Mouse (Mus musculus) midbrain, embryonic 12.5 days (tissue): Measurements from ENCODE around the gene Rhox1. TPM values are rescaled to one million over a fixed set of nuclear protein-coding genes. Genes with fewer than 3 reads are reported as not detected.
"Not testable (repeated sequence)": the region's sequence is repeated elsewhere in the genome, so short reads cannot be mapped to it uniquely, and the experiment has no call there.

ENCODE experiments used
- ATAC-seq: fragments of 200-750 bp; cut with Nextera tagmentation; 2 replicates; pipeline ENCODE4 v1.8.0; 2017; ENCODE audit warnings: low read depth, moderate TSS enrichment, moderate library complexity; ENCODE audit not compliant: low FRiP score
- H3K27ac ChIP-seq: fragments of 300-500 bp; sonication (generic); replicated peaks from 2 replicates; pipeline ENCODE4 v1.5.1; 2016; ENCODE audit warnings: mild to moderate bottlenecking
- H3K27me3 ChIP-seq: fragments of 300-500 bp; sonication (generic); 2 replicates; pipeline ENCODE4 v1.6.1; 2016; ENCODE audit warnings: mild to moderate bottlenecking
- H3K36me3 ChIP-seq: fragments of 300-500 bp; sonication (generic); 2 replicates; pipeline ENCODE4 v1.6.1; 2016
- H3K4me1 ChIP-seq: fragments of 300-500 bp; sonication (generic); 2 replicates; pipeline ENCODE4 v1.6.1; 2016
- H3K4me2 ChIP-seq: fragments of 300-500 bp; sonication (generic); replicated peaks from 2 replicates; pipeline ENCODE4 v1.6.1; 2016; ENCODE audit warnings: mild to moderate bottlenecking, moderate library complexity
- H3K4me3 ChIP-seq: fragments of 300-500 bp; sonication (generic); 2 replicates; pipeline ENCODE4 v1.5.1; 2016; ENCODE audit warnings: mild to moderate bottlenecking
- H3K9ac ChIP-seq: fragments of 300-500 bp; sonication (generic); replicated peaks from 2 replicates; pipeline ENCODE4 v1.6.1; 2016; ENCODE audit warnings: mild to moderate bottlenecking, moderate library complexity
- H3K9me3 ChIP-seq: fragments of 300-500 bp; sonication (generic); 2 replicates; pipeline ENCODE4 v1.6.1; 2016; ENCODE audit warnings: mild to moderate bottlenecking
- WGBS: fragments of 180-500 bp; shearing (Covaris S2); methylation state at CpG from one replicate; pipeline ENCODE4 v1.1.7; 2016; 5-methylcytosine and 5-hydroxymethylcytosine counted together
- polyA plus RNA-seq: library from polyadenylated mRNA; unstranded; fragments of >200 nt; fragmentation: Nextera tagmentation; extraction: Ambion mirVana; gene quantifications from 2 replicates; pipeline ENCODE4 v1.2.1, GENCODE M21; 2016

The Rhox1 gene
- not detected in 2 replicates for polyA plus RNA-seq

- 91% methylated on average over 1 of the region's 1 CpGs for WGBS
- not testable (repeated sequence) for H3K27ac ChIP-seq, H3K9me3 ChIP-seq, H3K4me1 ChIP-seq, H3K9ac ChIP-seq, H3K4me2 ChIP-seq, H3K36me3 ChIP-seq, H3K4me3 ChIP-seq, ATAC-seq, H3K27me3 ChIP-seq
These were observed at the start of gene Rhox1 for GRCm38 (mm10) chrX:37222158-37222557. Gene Rhox1, minus strand, starts transcription at chrX:37222258.

GRCm38 (mm10) chrX:37265038-37265437 lies 43.0 kb upstream of the Rhox1 start, which contains the start of gene Rhox4a:
Gene Rhox4a, plus strand, starts transcription at chrX:37265338.
- H3K4me1 ChIP-seq, H3K9me3 ChIP-seq, H3K27ac ChIP-seq, H3K4me2 ChIP-seq, ATAC-seq, H3K4me3 ChIP-seq, H3K9ac ChIP-seq, H3K36me3 ChIP-seq, H3K27me3 ChIP-seq: not testable (repeated sequence)
- 98% methylated on average over 11 of the region's 19 CpGs for WGBS

- H3K4me3 ChIP-seq, H3K36me3 ChIP-seq, H3K27me3 ChIP-seq, ATAC-seq, H3K9ac ChIP-seq, H3K9me3 ChIP-seq, H3K27ac ChIP-seq, H3K4me1 ChIP-seq, H3K4me2 ChIP-seq: not testable (repeated sequence)
- 56% methylated on average over 1 of the region's 3 CpGs for WGBS
These were observed 27.6 kb upstream of the Rhox1 start, which contains the start of gene Rhox3a for GRCm38 (mm10) chrX:37249619-37250018. Gene Rhox3a, plus strand, starts transcription at chrX:37249919.

- H3K36me3 ChIP-seq, ATAC-seq: not testable (repeated sequence)
- WGBS = no CpG with 5 or more reads among the region's 9 CpGs
These were observed 22.6 kb upstream of the Rhox1 start, which contains the start of gene Rhox2a for GRCm38 (mm10) chrX:37244676-37245075. Gene Rhox2a, plus strand, starts transcription at chrX:37244976.

GRCm38 (mm10) chrX:37210941-37211340 lies 11.1 kb downstream of the Rhox1 start, which contains the start of gene Gm9:
Gene Gm9, minus strand, starts transcription at chrX:37211041.
- no peak for ATAC-seq
- H3K27me3 ChIP-seq = no peaks in the 10 kb centered on the region
- 83% methylated on average over 10 of the region's 10 CpGs for WGBS
- H3K4me1 ChIP-seq = no peaks in the 10 kb centered on the region
- no peak within 1 kb of the TSS for H3K9ac ChIP-seq
- no peak within 1 kb of the TSS for H3K4me2 ChIP-seq
- no peak within 1 kb of the TSS for H3K4me3 ChIP-seq
- H3K9me3 ChIP-seq = no peaks in the 10 kb centered on the region
- H3K27ac ChIP-seq = no peak within 1 kb of the TSS
- H3K36me3 ChIP-seq = no peaks in the 10 kb centered on the region

More at GRCm38 (mm10) chrX:37244676-37245075, 22.6 kb upstream of the Rhox1 start, which contains the start of gene Rhox2a:
- not testable (repeated sequence) for H3K4me1 ChIP-seq, H3K27me3 ChIP-seq, H3K27ac ChIP-seq, H3K4me2 ChIP-seq, H3K4me3 ChIP-seq, H3K9me3 ChIP-seq, H3K9ac ChIP-seq

GRCm38 (mm10) chrX:37198676-37199075 lies 23.4 kb downstream of the Rhox1 start:
- no peaks in the 10 kb centered on the region for H3K27me3 ChIP-seq
- no peaks in the 10 kb centered on the region for H3K4me1 ChIP-seq
- H3K4me2 ChIP-seq = no peak overlapping the region
- 57% methylated on average over 8 of the region's 8 CpGs for WGBS
- no peak overlapping the region for H3K4me3 ChIP-seq
- no peak overlapping the region for H3K9ac ChIP-seq
- H3K36me3 ChIP-seq = no peaks in the 10 kb centered on the region
- no peak overlapping the region for H3K27ac ChIP-seq
- no peak for ATAC-seq
- H3K9me3 ChIP-seq = no peaks in the 10 kb centered on the region

GRCm38 (mm10) chrX:37191744-37192379 lies 30.2 kb downstream of the Rhox1 start:
- Histone ChIP-seq H3K27ac (peak overlapping the region; percentile 73; the same call in 1 of the 2 replicates), H3K4me1 (no peaks in the 10 kb centered on the region), H3K27me3 (no peaks in the 10 kb centered on the region), H3K9ac (peak overlapping the region; percentile 59), H3K4me3 (peak overlapping the region; percentile 54), H3K9me3 (no peaks in the 10 kb centered on the region), H3K4me2 (peak overlapping the region; percentile 55), H3K36me3 (no peaks in the 10 kb centered on the region)
- ATAC-seq = no peak
- WGBS = 31% methylated on average over 28 of the region's 28 CpGs

GRCm38 (mm10) chrX:37191105-37191743 lies 30.8 kb downstream of the Rhox1 start, which contains the start of the genes Ndufa1 and Rnf113a1:
Gene Ndufa1, minus strand, starts transcription at chrX:37191163.
Gene Rnf113a1, plus strand, starts transcription at chrX:37191245.
- no peaks in the 10 kb centered on the region for H3K4me1 ChIP-seq
- H3K27ac ChIP-seq = peak within 1 kb of the TSS; percentile 73
- WGBS = 18% methylated on average over 63 of the region's 63 CpGs
- H3K4me2 ChIP-seq = peak within 1 kb of the TSS; percentile 55
- H3K9me3 ChIP-seq = no peaks in the 10 kb centered on the region
- peak within 1 kb of the TSS; percentile 59 for H3K9ac ChIP-seq
- peak; percentile 92 for ATAC-seq
- H3K27me3 ChIP-seq = no peaks in the 10 kb centered on the region
- peak within 1 kb of the TSS; percentile 54 for H3K4me3 ChIP-seq
- H3K36me3 ChIP-seq = no peaks in the 10 kb centered on the region

- Histone ChIP-seq H3K4me2 (peak overlapping the region; percentile 55), H3K4me3 (peak overlapping the region; percentile 54), H3K27ac (no peak overlapping the region), H3K9ac (peak overlapping the region; percentile 47), H3K36me3 (no peaks in the 10 kb centered on the region), H3K4me1 (no peaks in the 10 kb centered on the region), H3K9me3 (no peaks in the 10 kb centered on the region), H3K27me3 (no peaks in the 10 kb centered on the region)
- no peak for ATAC-seq
- 26% methylated on average over 20 of the region's 20 CpGs for WGBS
These were observed 31.3 kb downstream of the Rhox1 start for GRCm38 (mm10) chrX:37190755-37191104.

GRCm38 (mm10) chrX:37184401-37184800 lies 37.7 kb downstream of the Rhox1 start:
- H3K4me2 ChIP-seq, H3K9me3 ChIP-seq, H3K4me3 ChIP-seq, H3K9ac ChIP-seq, H3K36me3 ChIP-seq, ATAC-seq, H3K4me1 ChIP-seq, H3K27ac ChIP-seq, H3K27me3 ChIP-seq: not testable (repeated sequence)
- WGBS = 79% methylated on average over 8 of the region's 8 CpGs

GRCm38 (mm10) chrX:37168742-37169141 lies 53.3 kb downstream of the Rhox1 start, which contains the start of gene Akap14:
Gene Akap14, minus strand, starts transcription at chrX:37168842.
- Histone ChIP-seq H3K4me2 (no peak within 1 kb of the TSS), H3K36me3 (no peaks in the 10 kb centered on the region), H3K4me3 (no peak within 1 kb of the TSS), H3K9ac (no peak within 1 kb of the TSS), H3K4me1 (no peaks in the 10 kb centered on the region), H3K27ac (no peak within 1 kb of the TSS), H3K27me3 (no peaks in the 10 kb centered on the region), H3K9me3 (no peaks in the 10 kb centered on the region)
- 43% methylated on average over 5 of the region's 5 CpGs for WGBS
- ATAC-seq = no peak

- H3K4me1 ChIP-seq = no peaks in the 10 kb centered on the region
- H3K4me2 ChIP-seq = no peak overlapping the region
- H3K9me3 ChIP-seq = no peaks in the 10 kb centered on the region
- no peaks in the 10 kb centered on the region for H3K36me3 ChIP-seq
- WGBS = 43% methylated on average over 3 of the region's 3 CpGs
- H3K27ac ChIP-seq = no peak overlapping the region
- H3K27me3 ChIP-seq = no peaks in the 10 kb centered on the region
- no peak overlapping the region for H3K4me3 ChIP-seq
- no peak for ATAC-seq
- no peak overlapping the region for H3K9ac ChIP-seq
These were observed 55.0 kb downstream of the Rhox1 start for GRCm38 (mm10) chrX:37167085-37167484.
